24 mouse cellular contexts compared by ENCODE assay signal in the genomic region with DNA sequence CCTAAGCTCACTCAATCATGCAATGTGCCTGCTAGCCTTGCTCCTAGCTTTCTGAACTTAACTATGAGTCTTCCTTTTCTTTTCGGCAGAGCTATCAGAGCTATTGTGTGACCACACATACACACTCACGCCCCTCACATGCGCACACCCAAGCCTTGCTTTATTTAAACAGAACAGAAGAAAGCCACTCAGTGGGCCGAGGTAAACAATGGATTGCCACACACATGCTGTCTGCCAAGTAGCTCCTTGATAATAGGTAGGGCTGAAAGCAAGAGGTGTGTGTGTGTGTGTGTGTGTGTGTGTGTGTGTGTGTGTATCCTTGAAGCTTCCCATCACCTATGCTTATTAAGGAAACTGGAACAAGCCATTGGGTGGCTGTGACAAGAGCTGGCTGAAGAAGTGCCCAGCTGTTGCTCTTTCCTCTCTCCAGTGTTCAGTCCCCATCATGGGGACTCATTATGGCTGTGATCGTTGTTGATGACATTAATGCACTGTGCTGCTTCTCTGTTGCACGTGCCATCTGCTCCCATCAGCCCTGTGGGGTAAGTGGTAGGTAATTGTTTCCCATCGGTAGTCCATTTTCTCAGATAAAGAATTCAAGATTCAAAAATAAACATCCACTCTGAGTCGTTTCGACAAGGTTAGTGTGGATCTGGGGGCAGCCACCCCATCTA.
A peak's percentile ranks its signal among the peaks of the same experiment; 100 is the strongest.
DNase-seq lines count a peak whose midpoint lies in the region; ATAC-seq and TF ChIP-seq lines count a peak whose summit lies in the region.
"Had no signal": no experiment of that assay in that cellular context is flagged by ENCODE, and none has a peak within 500 bp of the region (broad histone marks: within the 10 kb centered on the region; RNA-seq: fewer than 3 reads in every experiment).

No protein-coding gene starts in this region.

- no peaks in the 10 kb centered on the region for H3K27me3 ChIP-seq in forebrain, embryonic 13.5 days
- peaks cover 30% of the 10 kb centered on the region for H3K27me3 ChIP-seq in forebrain, embryonic 10.5 days (ENCODE audit: poor library complexity, severe bottlenecking)
- H3K27me3 ChIP-seq in hindbrain, embryonic 15.5 days, result no peaks in the 10 kb centered on the region
- H3K27me3 ChIP-seq in hindbrain, postnatal 0 days (ENCODE audit: insufficient read depth, low read length), result no peaks in the 10 kb centered on the region
- H3K27me3 ChIP-seq in cerebellum, adult 2 months (ENCODE audit: control insufficient read depth, insufficient read depth, low read length), result no peaks in the 10 kb centered on the region
- H3K27me3 ChIP-seq: embryonic facial prominence, embryonic 12.5 days had no signal

- DNase-seq in forebrain, embryonic 10.5 days (ENCODE audit: extremely low spot score, low spot score), result no peak
- DNase-seq in hindbrain, postnatal 0 days (ENCODE audit: low spot score), result no peak
- peak; percentile 63 for DNase-seq in brain, embryonic 14.5 days (ENCODE audit: low read depth)
- DNase-seq in lung, postnatal 10 days, result peak; percentile 46
- no peak for DNase-seq in cerebellum, adult 2 months
- no peak for DNase-seq in cerebellum, postnatal 25 days
- DNase-seq: cerebellum, adult 11 months; cerebellum, postnatal 10 days; gastrocnemius, postnatal 14 days; heart, adult 18-20 months; heart, postnatal 14 days; kidney, adult 11 months; kidney, postnatal 36 days; layer of hippocampus, adult 9-11 months; thymus, postnatal 25 days had no signal

- peaks cover 33% of the 10 kb centered on the region for H3K4me1 ChIP-seq in forebrain, embryonic 13.5 days
- H3K4me1 ChIP-seq in forebrain, embryonic 10.5 days, result peaks cover 20% of the 10 kb centered on the region
- H3K4me1 ChIP-seq in hindbrain, embryonic 15.5 days (replicated peaks), result 0 out of 2 replicates have a peak, but pooled peaks cover 7% of the 10 kb centered on the region
- H3K4me1 ChIP-seq in hindbrain, postnatal 0 days (ENCODE audit: insufficient read depth, low read length), result no peaks in the 10 kb centered on the region
- no peaks in the 10 kb centered on the region for H3K4me1 ChIP-seq in cerebellum, adult 2 months (ENCODE audit: control insufficient read depth, insufficient read depth, low read length)
- H3K4me1 ChIP-seq: embryonic facial prominence, embryonic 12.5 days; limb, embryonic 13.5 days had no signal

- TF ChIP-seq CTCF in hindbrain, postnatal 0 days (IDR thresholded peaks at IDR 0.05; ENCODE audit: low read depth), result no peak
- no peak for TF ChIP-seq CTCF in brain, embryonic 14.5 days (IDR thresholded peaks at IDR 0.05; ENCODE audit: borderline replicate concordance, extremely low read depth, insufficient read depth, insufficient read length)
- no peak for TF ChIP-seq CTCF in cerebellum, adult 2 months (IDR thresholded peaks at IDR 0.05; ENCODE audit: borderline replicate concordance, insufficient read depth, low read depth, low read length)

- H3K9ac ChIP-seq in forebrain, embryonic 13.5 days, result no peak overlapping the region
- no peak overlapping the region for H3K9ac ChIP-seq in hindbrain, embryonic 15.5 days
- H3K9ac ChIP-seq in hindbrain, postnatal 0 days (replicated peaks; ENCODE audit: low read length), result no peak overlapping the region
- H3K9ac ChIP-seq: embryonic facial prominence, embryonic 12.5 days; heart, embryonic 13.5 days; kidney, embryonic 15.5 days; limb, embryonic 13.5 days; liver, embryonic 14.5 days had no signal

- no peaks in the 10 kb centered on the region for H3K9me3 ChIP-seq in forebrain, embryonic 13.5 days (replicated peaks)
- H3K9me3 ChIP-seq in forebrain, embryonic 10.5 days, result no peaks in the 10 kb centered on the region
- H3K9me3 ChIP-seq in hindbrain, embryonic 15.5 days, result no peaks in the 10 kb centered on the region
- no peaks in the 10 kb centered on the region for H3K9me3 ChIP-seq in hindbrain, postnatal 0 days (ENCODE audit: low read length)
- H3K9me3 ChIP-seq: embryonic facial prominence, embryonic 12.5 days; heart, embryonic 13.5 days; kidney, embryonic 15.5 days; limb, embryonic 13.5 days had no signal

- no peak overlapping the region; the same call in 1 of the 2 replicates for H3K27ac ChIP-seq in forebrain, embryonic 13.5 days
- no peak overlapping the region for H3K27ac ChIP-seq in forebrain, embryonic 10.5 days
- no peak overlapping the region for H3K27ac ChIP-seq in hindbrain, embryonic 15.5 days (replicated peaks)
- H3K27ac ChIP-seq in hindbrain, postnatal 0 days, result no peak overlapping the region
- H3K27ac ChIP-seq in cerebellum, adult 2 months (ENCODE audit: insufficient read depth, low read length), result no peak overlapping the region
- H3K27ac ChIP-seq: embryonic facial prominence, embryonic 12.5 days; heart, embryonic 13.5 days; kidney, embryonic 15.5 days; limb, embryonic 13.5 days; liver, embryonic 14.5 days; macrophage had no signal

- no peak for TF ChIP-seq POLR2A in brain, embryonic 14.5 days (IDR thresholded peaks at IDR 0.05; ENCODE audit: borderline replicate concordance, extremely low read depth, insufficient read depth, insufficient read length, poor library complexity, severe bottlenecking)
- no peak for TF ChIP-seq POLR2A in cerebellum, adult 2 months (IDR thresholded peaks at IDR 0.05; ENCODE audit: borderline replicate concordance, insufficient read depth, low read length)

- no peak overlapping the region for H3K4me3 ChIP-seq in forebrain, embryonic 13.5 days
- no peak overlapping the region for H3K4me3 ChIP-seq in forebrain, embryonic 10.5 days
- no peak overlapping the region for H3K4me3 ChIP-seq in hindbrain, embryonic 15.5 days
- no peak overlapping the region for H3K4me3 ChIP-seq in hindbrain, postnatal 0 days (ENCODE audit: low read length)
- H3K4me3 ChIP-seq in cerebellum, adult 2 months (replicated peaks; ENCODE audit: insufficient read depth, low read depth, low read length), result no peak overlapping the region
- H3K4me3 ChIP-seq: embryonic facial prominence, embryonic 12.5 days; heart, embryonic 13.5 days; kidney, embryonic 15.5 days; limb, embryonic 13.5 days had no signal

- H3K36me3 ChIP-seq in forebrain, embryonic 13.5 days (ENCODE audit: poor library complexity, severe bottlenecking), result no peaks in the 10 kb centered on the region
- no peaks in the 10 kb centered on the region for H3K36me3 ChIP-seq in forebrain, embryonic 10.5 days (replicated peaks)
- H3K36me3 ChIP-seq in hindbrain, embryonic 15.5 days, result no peaks in the 10 kb centered on the region
- H3K36me3 ChIP-seq in hindbrain, postnatal 0 days (ENCODE audit: insufficient read depth, low read length), result no peaks in the 10 kb centered on the region
- H3K36me3 ChIP-seq: embryonic facial prominence, embryonic 12.5 days; heart, embryonic 13.5 days; kidney, embryonic 15.5 days; limb, embryonic 13.5 days had no signal

- WGBS in forebrain, embryonic 13.5 days, result 45% methylated on average over 9 of the region's 9 CpGs
- 82% methylated on average over 9 of the region's 9 CpGs for whole genome bisulfite sequencing in forebrain, embryonic 10.5 days
- 57% methylated on average over 9 of the region's 9 CpGs for WGBS in hindbrain, embryonic 15.5 days
- 65% methylated on average over 9 of the region's 9 CpGs for WGBS in hindbrain, postnatal 0 days
- WGBS in cerebellum, adult 2 months, result 63% methylated on average over 9 of the region's 9 CpGs

- H3K4me2 ChIP-seq in forebrain, embryonic 13.5 days, result no peak overlapping the region
- no peak overlapping the region for H3K4me2 ChIP-seq in hindbrain, embryonic 15.5 days
- H3K4me2 ChIP-seq in hindbrain, postnatal 0 days (ENCODE audit: low read depth, low read length), result no peak overlapping the region
- H3K4me2 ChIP-seq: embryonic facial prominence, embryonic 12.5 days; heart, embryonic 13.5 days; kidney, embryonic 15.5 days; limb, embryonic 13.5 days had no signal

- peak; percentile 59; the same call in 1 of the 2 replicates for ATAC-seq in forebrain, embryonic 13.5 days
- ATAC-seq in hindbrain, embryonic 15.5 days (ENCODE audit: low FRiP score, low read depth), result 0 out of 2 replicates have a peak, but pooled peaks have one; percentile 27
- ATAC-seq in hindbrain, postnatal 0 days, result no peak
- ATAC-seq: forebrain, embryonic 16.5 days had no signal

Comparison
In these comparisons a context has a peak if more than half of its experiments do, and no peak if none do; other contexts are left out.
1. DNase-seq: peak in brain, embryonic 14.5 days (single experiment) and lung, postnatal 10 days (single experiment); none in forebrain, embryonic 10.5 days (single experiment), hindbrain, postnatal 0 days (single experiment), cerebellum, adult 2 months (0 of 2) and cerebellum, postnatal 25 days (0 of 2).